Mouse (Mus musculus) limb, embryonic 12.5 days (tissue): ENCODE measurements around the gene Acaa1b. TPM values are rescaled to one million over a fixed set of nuclear protein-coding genes. Genes with fewer than 3 reads are reported as not detected.

Experiments
- ATAC-seq: fragments of 200-750 bp; cut with Nextera tagmentation; 2 replicates; pipeline ENCODE4 v1.8.0; 2017; ENCODE audit warnings: low read depth, moderate TSS enrichment; ENCODE audit not compliant: insufficient number of reproducible peaks, insufficient read depth, low FRiP score, low TSS enrichment
- H3K27ac ChIP-seq: fragments of 300-500 bp; sonication (generic); 2 replicates; pipeline ENCODE4 v1.5.1; 2016; ENCODE audit warnings: mild to moderate bottlenecking, moderate library complexity
- H3K27me3 ChIP-seq: fragments of 300-500 bp; sonication (generic); 2 replicates; pipeline ENCODE4 v1.6.1; 2016; ENCODE audit warnings: mild to moderate bottlenecking, moderate library complexity
- H3K36me3 ChIP-seq: fragments of 300-500 bp; sonication (generic); 2 replicates; pipeline ENCODE4 v1.6.1; 2016; ENCODE audit warnings: mild to moderate bottlenecking, moderate library complexity
- H3K4me1 ChIP-seq: fragments of 300-500 bp; sonication (generic); replicated peaks from 2 replicates; pipeline ENCODE4 v1.6.1; 2016
- H3K4me2 ChIP-seq: fragments of 300-500 bp; sonication (generic); 2 replicates; pipeline ENCODE4 v1.6.1; 2016; ENCODE audit warnings: mild to moderate bottlenecking, moderate library complexity
- H3K4me3 ChIP-seq: fragments of 300-500 bp; sonication (generic); replicated peaks from 2 replicates; pipeline ENCODE4 v1.5.1; 2016; ENCODE audit warnings: mild to moderate bottlenecking
- H3K9ac ChIP-seq: fragments of 300-500 bp; sonication (generic); replicated peaks from 2 replicates; pipeline ENCODE4 v1.6.1; 2016; ENCODE audit warnings: mild to moderate bottlenecking, moderate library complexity
- H3K9me3 ChIP-seq: fragments of 300-500 bp; sonication (generic); 2 replicates; pipeline ENCODE4 v1.6.1; 2016; ENCODE audit warnings: mild to moderate bottlenecking, moderate library complexity
- WGBS: fragments of 180-500 bp; shearing (Covaris S2); methylation state at CpG from one replicate; pipeline ENCODE4 v1.1.7; 2016; 5-methylcytosine and 5-hydroxymethylcytosine counted together
- polyA plus RNA-seq: library from polyadenylated mRNA; unstranded; fragments of >200 nt; fragmentation: Nextera tagmentation; extraction: Ambion mirVana; gene quantifications from 2 replicates; pipeline ENCODE4 v1.2.1, GENCODE M21; 2016

The Acaa1b gene
- polyA plus RNA-seq, 1 experiment from 2014 or later = 1.5 TPM

DNA sequence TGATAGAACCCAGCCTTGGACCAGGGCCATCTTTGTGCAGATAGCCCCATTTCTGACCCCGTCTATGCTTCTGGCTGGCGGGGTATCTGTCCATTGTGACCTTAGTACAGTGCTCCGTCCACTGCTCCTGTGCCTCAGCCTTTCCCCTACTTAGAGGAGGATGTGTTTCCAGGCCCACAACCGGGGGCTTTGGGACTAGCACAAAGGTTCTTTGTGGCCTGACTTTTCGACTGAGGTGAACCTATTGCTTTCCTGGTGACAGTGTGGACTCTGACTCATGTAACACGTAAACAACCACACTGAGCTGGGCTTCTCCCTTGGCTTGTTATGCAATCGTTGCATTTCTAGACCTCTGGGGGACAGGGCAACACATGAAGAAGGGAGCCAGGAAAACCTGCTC, 7.8 kb upstream of the Acaa1b start:
- Histone ChIP-seq H3K4me3 (no peak overlapping the region), H3K4me1 (no peaks in the 10 kb centered on the region), H3K27ac (no peak overlapping the region), H3K27me3 (no peaks in the 10 kb centered on the region), H3K4me2 (no peak overlapping the region), H3K36me3 (no peaks in the 10 kb centered on the region), H3K9me3 (no peaks in the 10 kb centered on the region), H3K9ac (no peak overlapping the region)
- no peak for ATAC-seq
- 90% methylated on average over 7 of the region's 7 CpGs for WGBS

DNA sequence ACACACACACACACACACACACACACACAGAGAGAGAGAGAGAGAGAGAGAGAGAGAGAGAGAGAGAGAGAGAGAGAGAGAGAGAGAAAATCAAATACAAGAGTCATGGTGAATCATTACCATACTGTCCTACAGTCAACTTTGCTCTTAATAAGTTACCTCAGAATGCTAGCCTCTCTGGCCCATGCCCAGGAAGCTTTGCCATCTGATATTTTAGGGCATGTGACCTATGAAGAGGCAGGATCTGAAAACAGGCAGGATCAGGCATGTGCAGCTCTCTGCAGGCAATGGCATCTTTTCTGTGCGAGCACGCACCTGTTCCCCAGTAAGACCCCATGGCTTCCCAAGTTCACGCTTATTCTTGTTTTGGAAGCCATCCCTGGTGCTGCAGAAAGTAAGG, 3.8 kb upstream of the Acaa1b start:
- Histone ChIP-seq H3K4me3 (no peak overlapping the region), H3K4me1 (no peaks in the 10 kb centered on the region), H3K4me2 (no peak overlapping the region), H3K27me3 (peaks cover 26% of the 10 kb centered on the region), H3K36me3 (no peaks in the 10 kb centered on the region), H3K27ac (no peak overlapping the region), H3K9ac (no peak overlapping the region), H3K9me3 (no peaks in the 10 kb centered on the region)
- no peak for ATAC-seq
- WGBS = 77% methylated on average over 3 of the region's 3 CpGs

DNA sequence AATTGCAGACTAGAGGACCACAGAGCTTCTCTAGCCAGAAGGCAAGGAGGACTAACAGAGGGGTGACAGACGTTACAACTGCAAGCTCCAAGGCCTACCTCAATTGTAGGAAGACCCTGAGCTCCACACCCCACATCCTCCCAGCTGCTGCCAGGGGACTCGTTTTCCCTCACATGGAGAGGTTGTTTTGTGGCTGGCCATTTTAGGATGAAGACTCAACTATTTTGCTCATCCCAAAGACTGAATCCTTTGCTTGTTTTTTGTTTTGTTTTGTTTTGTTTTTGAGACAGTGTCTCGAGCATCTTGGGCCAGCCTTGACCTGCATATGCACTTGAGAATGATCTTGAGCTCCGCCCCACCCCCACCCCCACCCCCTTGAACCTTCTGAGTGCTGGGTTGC, 2.0 kb upstream of the Acaa1b start, which contains the start of gene Gm47289:
Gene Gm47289, plus strand, starts transcription at position 301 of the 400 bp plus-strand sequence.
- Histone ChIP-seq H3K4me3 (no peak within 1 kb of the TSS), H3K4me1 (no peaks in the 10 kb centered on the region), H3K4me2 (no peak within 1 kb of the TSS), H3K27ac (no peak within 1 kb of the TSS), H3K9ac (no peak within 1 kb of the TSS), H3K9me3 (no peaks in the 10 kb centered on the region), H3K27me3 (peaks cover 40% of the 10 kb centered on the region), H3K36me3 (no peaks in the 10 kb centered on the region)
- no peak for ATAC-seq
- 59% methylated on average over 4 of the region's 4 CpGs for WGBS

DNA sequence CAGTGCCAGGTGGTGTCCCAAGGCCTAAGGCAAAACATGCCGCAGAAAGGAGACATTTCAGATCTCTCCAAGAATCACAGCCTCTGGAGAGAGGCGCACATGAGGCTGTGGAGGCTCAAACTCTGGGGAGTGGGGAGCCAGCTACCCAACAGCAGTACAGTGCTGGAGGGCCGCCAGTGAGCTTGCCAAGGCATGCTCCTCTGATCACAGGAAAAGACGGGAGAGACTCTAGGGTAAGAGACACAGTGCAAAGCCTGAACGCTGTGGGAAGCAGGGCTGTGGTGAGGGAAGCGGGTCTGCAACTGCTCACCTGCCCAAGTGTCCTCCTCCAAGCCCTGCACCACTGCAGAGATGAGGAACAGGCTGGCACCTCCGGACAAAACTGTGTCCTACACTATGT, 1.1 kb downstream of the Acaa1b start:
- peaks cover 40% of the 10 kb centered on the region for H3K27me3 ChIP-seq
- 53% methylated on average over 7 of the region's 7 CpGs for WGBS
- ATAC-seq = peak; percentile 12; the same call in 1 of the 2 replicates

DNA sequence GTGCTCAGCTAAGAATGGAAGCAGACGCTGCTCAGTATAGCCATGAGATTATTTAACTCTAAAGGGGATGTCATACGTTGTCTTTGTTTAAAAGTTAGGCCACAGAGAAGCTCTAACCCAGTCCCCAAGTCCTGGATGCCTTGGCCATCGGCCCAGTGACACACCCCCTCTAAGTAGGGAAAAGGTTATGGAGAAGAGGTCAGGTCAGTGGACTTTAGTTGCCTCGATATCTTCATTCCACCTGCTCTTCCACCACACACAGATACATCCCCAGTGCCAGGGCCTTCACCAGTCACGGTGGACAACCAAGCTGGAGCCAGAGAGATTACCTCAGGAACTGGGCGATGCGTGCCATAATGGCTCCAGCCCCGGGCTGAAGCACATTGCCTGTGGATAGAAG, 1.5 kb downstream of the Acaa1b start:
- Histone ChIP-seq H3K4me3 (no peak overlapping the region), H3K9ac (no peak overlapping the region), H3K9me3 (no peaks in the 10 kb centered on the region), H3K4me1 (no peaks in the 10 kb centered on the region), H3K27ac (no peak overlapping the region), H3K4me2 (no peak overlapping the region), H3K27me3 (peaks cover 40% of the 10 kb centered on the region), H3K36me3 (no peaks in the 10 kb centered on the region)
- ATAC-seq = no peak
- 78% methylated on average over 8 of the region's 8 CpGs for WGBS

More for the DNA sequence above, 1.1 kb downstream of the Acaa1b start:
- Histone ChIP-seq H3K9me3 (no peaks in the 10 kb centered on the region), H3K27ac (no peak overlapping the region), H3K9ac (no peak overlapping the region), H3K4me1 (no peaks in the 10 kb centered on the region), H3K4me2 (peak overlapping the region; percentile 64; the same call in 1 of the 2 replicates), H3K4me3 (no peak overlapping the region), H3K36me3 (no peaks in the 10 kb centered on the region)

DNA sequence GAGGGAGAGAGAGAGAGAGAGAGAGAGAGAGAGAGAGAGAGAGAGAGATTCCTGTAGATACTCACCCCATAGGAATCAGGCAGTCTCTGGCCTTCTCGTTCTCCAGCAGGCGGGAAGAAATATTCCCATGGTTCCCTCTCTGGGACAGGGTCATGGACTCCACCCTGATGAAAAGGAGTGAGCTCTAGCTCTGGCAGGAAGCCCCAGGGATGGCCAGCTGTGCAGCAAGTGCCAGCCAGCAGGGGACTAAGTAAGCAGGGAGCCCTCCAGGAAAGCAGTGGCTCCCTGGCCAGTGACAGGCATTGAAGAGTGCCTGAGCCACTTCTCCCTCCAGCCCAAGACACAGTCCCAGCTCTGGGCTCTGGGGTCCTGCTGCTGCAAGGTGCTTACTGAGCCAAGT, 5.1 kb downstream of the Acaa1b start:
- H3K36me3 ChIP-seq = no peaks in the 10 kb centered on the region
- H3K27ac ChIP-seq = no peak overlapping the region

DNA sequence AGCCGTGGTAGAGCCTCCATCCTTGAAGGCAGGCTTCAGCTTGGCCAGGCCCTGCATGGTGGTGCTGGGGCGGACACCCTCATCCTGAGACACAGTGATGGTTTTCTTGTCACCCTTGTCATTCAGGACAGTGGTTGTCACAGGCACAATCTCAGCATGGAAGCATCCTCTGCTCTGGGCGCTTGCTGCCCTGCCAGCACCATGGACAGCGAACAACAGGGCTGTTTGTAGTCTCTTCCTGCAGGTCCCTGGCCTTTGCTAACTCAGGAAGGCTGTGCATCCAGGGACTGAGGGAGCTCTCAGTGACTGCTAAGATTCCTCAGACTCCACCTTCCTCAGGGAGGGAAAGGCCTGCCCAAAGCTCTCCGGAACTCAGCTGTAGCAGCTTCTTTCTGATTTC, 7.3 kb downstream of the Acaa1b start:
- Histone ChIP-seq H3K9me3 (no peaks in the 10 kb centered on the region), H3K4me3 (no peak overlapping the region), H3K36me3 (no peaks in the 10 kb centered on the region), H3K9ac (no peak overlapping the region), H3K4me1 (no peaks in the 10 kb centered on the region), H3K27ac (no peak overlapping the region), H3K4me2 (no peak overlapping the region), H3K27me3 (peaks cover 4% of the 10 kb centered on the region)
- peak; percentile 46; the same call in 1 of the 2 replicates for ATAC-seq
- WGBS = 20% methylated on average over 5 of the region's 5 CpGs

More for the DNA sequence above, 5.1 kb downstream of the Acaa1b start:
- Histone ChIP-seq H3K9me3 (no peaks in the 10 kb centered on the region), H3K27me3 (peaks cover 25% of the 10 kb centered on the region), H3K4me3 (no peak overlapping the region), H3K9ac (no peak overlapping the region), H3K4me2 (no peak overlapping the region), H3K4me1 (no peaks in the 10 kb centered on the region)
- no peak for ATAC-seq
- WGBS = 50% methylated on average over 2 of the region's 2 CpGs

DNA sequence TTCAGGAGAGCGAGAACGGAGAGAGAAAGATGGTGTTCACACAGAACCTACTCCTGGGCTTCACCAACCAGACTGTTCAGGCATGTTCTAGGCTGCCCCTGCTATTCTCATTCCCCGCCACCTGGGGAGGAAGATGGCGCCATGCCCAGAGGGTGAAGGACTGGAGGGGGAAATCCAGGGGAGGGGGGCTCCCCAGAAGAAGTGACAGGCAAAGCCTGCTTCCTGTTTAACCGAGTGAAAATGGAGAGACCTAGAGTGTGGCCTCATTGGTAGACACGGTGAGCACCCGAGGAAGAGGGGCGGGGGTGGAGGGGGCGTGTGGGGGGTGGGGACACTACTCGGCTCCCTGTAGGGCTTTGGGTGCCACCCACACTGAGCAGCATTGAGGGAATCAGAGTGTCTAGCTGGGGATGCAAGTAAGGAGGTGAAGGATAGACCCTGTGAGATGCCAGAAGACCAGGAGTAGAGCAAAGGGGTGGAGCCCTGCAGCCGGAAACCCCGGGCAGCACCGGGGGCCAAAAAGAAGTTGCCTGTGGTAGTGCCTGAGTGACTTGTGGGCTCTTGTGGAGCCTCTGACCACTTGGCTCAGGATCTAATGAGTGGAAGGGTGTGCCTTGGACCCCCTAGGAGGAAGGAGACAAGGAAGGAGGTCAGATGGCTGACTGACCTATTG, 10.7 kb downstream of the Acaa1b start:
- Histone ChIP-seq H3K4me3 (no peak overlapping the region), H3K9me3 (no peaks in the 10 kb centered on the region), H3K27me3 (0 out of 2 replicates have a peak, but pooled peaks cover 3% of the 10 kb centered on the region), H3K36me3 (no peaks in the 10 kb centered on the region), H3K4me1 (no peaks in the 10 kb centered on the region), H3K4me2 (no peak overlapping the region), H3K27ac (no peak overlapping the region), H3K9ac (no peak overlapping the region)
- WGBS = 80% methylated on average over 13 of the region's 13 CpGs
- ATAC-seq = no peak

DNA sequence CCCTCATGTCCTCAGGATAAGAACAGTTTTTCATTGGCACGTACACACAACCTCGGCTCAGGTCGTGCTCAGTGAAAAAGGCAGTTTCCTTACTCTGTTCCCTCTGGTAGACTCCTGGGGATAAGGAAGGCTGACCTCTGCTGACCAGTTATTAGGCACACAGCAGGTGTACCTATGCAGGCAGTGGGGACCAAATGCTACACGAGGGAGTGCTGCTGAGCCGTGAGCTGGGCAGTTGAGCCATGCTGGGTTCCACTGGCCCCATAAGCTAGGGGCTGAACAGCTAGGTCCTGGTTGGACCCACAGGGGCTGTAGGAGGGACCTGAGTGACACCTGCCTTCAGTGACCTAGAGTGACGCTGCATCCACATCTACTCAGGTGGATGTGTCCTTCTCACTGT, 11.3 kb downstream of the Acaa1b start:
- WGBS = 62% methylated on average over 6 of the region's 6 CpGs
- no peaks in the 10 kb centered on the region for H3K9me3 ChIP-seq
- H3K4me2 ChIP-seq = no peak overlapping the region
- H3K27me3 ChIP-seq = 0 out of 2 replicates have a peak, but pooled peaks cover 3% of the 10 kb centered on the region
- no peak overlapping the region for H3K9ac ChIP-seq
- no peak overlapping the region for H3K4me3 ChIP-seq
- H3K36me3 ChIP-seq = no peaks in the 10 kb centered on the region
- H3K4me1 ChIP-seq = no peaks in the 10 kb centered on the region
- ATAC-seq = no peak
- H3K27ac ChIP-seq = no peak overlapping the region

DNA sequence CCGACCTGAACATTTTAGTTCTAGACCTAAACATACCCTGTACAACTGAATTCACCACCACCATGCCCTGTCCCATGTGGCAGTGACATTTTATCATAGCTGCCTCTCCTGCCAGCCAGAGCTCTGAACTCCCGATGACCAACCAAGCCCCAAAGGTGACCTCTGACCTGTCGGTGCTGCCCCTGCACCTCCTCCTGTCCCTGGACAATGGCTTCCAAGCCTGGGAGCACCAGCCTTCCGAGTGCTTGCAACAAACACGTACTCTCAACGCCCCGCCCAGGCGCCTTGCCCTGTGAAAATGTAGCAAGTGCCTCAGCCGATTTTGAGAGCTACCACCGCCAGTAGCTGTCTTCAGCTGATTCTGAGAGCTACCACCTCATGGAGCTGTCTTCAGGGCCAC, 11.8 kb downstream of the Acaa1b start:
- WGBS = 68% methylated on average over 10 of the region's 10 CpGs
- no peaks in the 10 kb centered on the region for H3K36me3 ChIP-seq
- H3K9ac ChIP-seq = no peak overlapping the region
- H3K4me1 ChIP-seq = no peaks in the 10 kb centered on the region
- 0 out of 2 replicates have a peak, but pooled peaks cover 3% of the 10 kb centered on the region for H3K27me3 ChIP-seq
- H3K9me3 ChIP-seq = no peaks in the 10 kb centered on the region
- H3K27ac ChIP-seq = no peak overlapping the region
- no peak overlapping the region for H3K4me3 ChIP-seq
- no peak overlapping the region for H3K4me2 ChIP-seq
- no peak for ATAC-seq

DNA sequence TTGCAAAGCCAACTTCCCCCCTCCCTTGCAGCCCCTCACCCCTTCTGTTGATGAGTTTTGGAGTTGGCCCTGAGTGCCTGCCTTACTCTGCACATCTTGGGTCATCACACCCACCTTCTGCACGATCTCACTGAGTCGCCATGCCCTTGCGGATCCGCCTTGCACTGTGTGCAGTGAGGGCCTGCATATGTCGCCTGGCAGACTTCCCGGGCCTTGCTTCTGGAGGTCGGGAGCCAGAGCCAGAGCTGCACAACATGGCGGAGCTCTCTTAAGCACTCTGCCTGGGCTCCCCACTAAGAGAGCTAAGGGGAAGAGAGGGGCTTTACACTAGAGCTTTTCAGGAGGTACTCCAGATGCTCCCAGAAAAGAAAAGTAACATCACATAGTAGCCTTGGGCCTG, 12.2 kb downstream of the Acaa1b start:
- no peak for ATAC-seq
- Histone ChIP-seq H3K36me3 (no peaks in the 10 kb centered on the region), H3K9me3 (no peaks in the 10 kb centered on the region), H3K4me1 (no peaks in the 10 kb centered on the region), H3K27ac (no peak overlapping the region), H3K4me2 (no peak overlapping the region), H3K9ac (no peak overlapping the region), H3K27me3 (0 out of 2 replicates have a peak, but pooled peaks cover 3% of the 10 kb centered on the region), H3K4me3 (no peak overlapping the region)
- WGBS = 86% methylated on average over 8 of the region's 8 CpGs

DNA sequence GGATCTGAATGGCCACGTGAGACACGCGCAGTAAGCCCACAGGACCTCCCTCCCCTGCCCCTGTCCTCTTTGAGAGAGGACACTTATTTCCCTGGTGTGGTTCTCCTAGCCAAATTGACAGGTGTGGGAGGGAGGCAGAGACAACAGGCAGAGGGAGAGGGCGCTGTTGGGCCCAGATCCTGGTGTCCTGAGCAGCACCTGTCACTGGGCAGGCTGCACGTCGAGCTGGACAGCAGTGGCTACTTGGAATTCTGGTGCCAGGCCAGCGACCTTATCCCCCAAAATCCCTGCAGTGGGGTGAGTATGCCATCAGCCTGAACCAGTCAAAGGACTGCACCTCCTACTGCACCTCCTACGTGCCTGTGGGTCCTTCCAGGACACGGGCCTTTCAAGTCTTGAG, 13.5 kb downstream of the Acaa1b start:
- 75% methylated on average over 9 of the region's 9 CpGs for WGBS
- ATAC-seq = no peak
- H3K4me1 ChIP-seq = no peaks in the 10 kb centered on the region
- no peak overlapping the region for H3K27ac ChIP-seq
- H3K27me3 ChIP-seq = 0 out of 2 replicates have a peak, but pooled peaks cover 3% of the 10 kb centered on the region
- H3K36me3 ChIP-seq = no peaks in the 10 kb centered on the region
- no peak overlapping the region for H3K4me2 ChIP-seq
- no peak overlapping the region for H3K4me3 ChIP-seq
- no peak overlapping the region for H3K9ac ChIP-seq
- no peaks in the 10 kb centered on the region for H3K9me3 ChIP-seq
